Mouse (Mus musculus): ENCODE measurements around the gene Tarbp2.

DNA sequence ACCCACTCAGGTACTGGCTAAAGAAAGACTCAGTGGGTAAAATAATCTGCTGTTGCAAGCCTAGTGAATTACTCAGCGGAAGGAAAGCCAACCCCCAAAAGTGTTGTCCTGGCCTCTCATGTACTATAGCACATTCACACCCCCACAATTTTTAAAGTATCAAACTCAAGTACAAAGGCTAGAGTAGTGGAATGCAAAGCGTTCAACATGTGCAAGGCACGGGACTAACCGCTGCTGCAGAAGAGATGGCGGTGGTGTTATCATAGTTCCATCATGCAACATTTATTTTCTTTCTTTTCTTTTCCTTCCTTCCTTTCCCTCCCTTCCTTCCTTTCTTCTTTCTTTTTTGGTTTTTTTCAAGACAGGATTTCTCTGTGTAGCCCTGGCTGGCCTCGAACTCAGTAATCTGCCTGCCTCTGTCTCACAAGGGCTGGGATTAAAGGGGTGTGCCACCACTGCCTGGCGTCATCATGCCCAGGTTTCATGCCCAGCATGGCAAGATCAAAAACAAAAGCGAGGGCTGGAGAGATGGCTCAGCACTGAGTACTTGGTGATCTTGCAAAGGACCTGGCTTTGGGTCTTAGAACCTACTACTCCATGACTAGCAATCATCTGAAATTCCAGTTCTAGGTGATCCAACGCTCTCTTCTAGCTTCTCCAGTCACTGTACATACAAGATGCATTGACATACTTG is 12.1 kb upstream of the Tarbp2 start:
- TF ChIP-seq POLR2A (IDR thresholded peaks at IDR 0.05; ENCODE audit: low read depth, low read length) (no peak; the same call in 1 of the 2 replicates), SMC3 (IDR thresholded peaks at IDR 0.05; ENCODE audit: low read depth, low read length) (no peak), NELFE (IDR thresholded peaks at IDR 0.05; ENCODE audit: low read depth, low read length) (no peak), ZNF384 (IDR thresholded peaks at IDR 0.05; ENCODE audit: low read depth, low read length) (no peak), CTCF (conservative IDR thresholded peaks at IDR 0.05 in 1 of 2, IDR thresholded peaks at IDR 0.05 in 1 of 2; ENCODE audit: low read depth in 2 of 2, low read length in 2 of 2) (no peak), CHD2 (IDR thresholded peaks at IDR 0.05; ENCODE audit: low read length) (no peak), E2F4 (IDR thresholded peaks at IDR 0.05; ENCODE audit: insufficient replicate concordance, low read depth, low read length) (no peak)

Measured in CH12.LX (cell line).